Mouse (Mus musculus): ENCODE data around the gene Gpd1l. TPM values are rescaled to one million over a fixed set of nuclear protein-coding genes. Genes with fewer than 3 reads are reported as not detected.
A peak's percentile ranks its signal among the peaks of the same experiment; 100 is the strongest.
"Not testable (repeated sequence)": the region's sequence is repeated elsewhere in the genome, so short reads cannot be mapped to it uniquely, and the experiment has no call there.

The Gpd1l gene
- total RNA-seq (2022) = 10 to 100 TPM; 39.7 to 41.2 (median 40.2) TPM

GRCm38 (mm10) chr9:114933723-114934171 lies at the start of gene Gpd1l:
Gene Gpd1l (minus strand): TSS chr9:114933987.
- DNase-seq (ENCODE audit: low spot score) = peak; percentile 97

GRCm38 (mm10) chr9:114982689-114983360 lies 49.0 kb upstream of the Gpd1l start, which contains the start of gene Rps27rt:
Gene Rps27rt (minus strand): TSS chr9:114982739.
- DNase-seq (ENCODE audit: low spot score) = no peak

- no peak for DNase-seq (ENCODE audit: low spot score)
Measured at GRCm38 (mm10) chr9:114979969-114980368, 46.2 kb upstream of the Gpd1l start.

DNA sequence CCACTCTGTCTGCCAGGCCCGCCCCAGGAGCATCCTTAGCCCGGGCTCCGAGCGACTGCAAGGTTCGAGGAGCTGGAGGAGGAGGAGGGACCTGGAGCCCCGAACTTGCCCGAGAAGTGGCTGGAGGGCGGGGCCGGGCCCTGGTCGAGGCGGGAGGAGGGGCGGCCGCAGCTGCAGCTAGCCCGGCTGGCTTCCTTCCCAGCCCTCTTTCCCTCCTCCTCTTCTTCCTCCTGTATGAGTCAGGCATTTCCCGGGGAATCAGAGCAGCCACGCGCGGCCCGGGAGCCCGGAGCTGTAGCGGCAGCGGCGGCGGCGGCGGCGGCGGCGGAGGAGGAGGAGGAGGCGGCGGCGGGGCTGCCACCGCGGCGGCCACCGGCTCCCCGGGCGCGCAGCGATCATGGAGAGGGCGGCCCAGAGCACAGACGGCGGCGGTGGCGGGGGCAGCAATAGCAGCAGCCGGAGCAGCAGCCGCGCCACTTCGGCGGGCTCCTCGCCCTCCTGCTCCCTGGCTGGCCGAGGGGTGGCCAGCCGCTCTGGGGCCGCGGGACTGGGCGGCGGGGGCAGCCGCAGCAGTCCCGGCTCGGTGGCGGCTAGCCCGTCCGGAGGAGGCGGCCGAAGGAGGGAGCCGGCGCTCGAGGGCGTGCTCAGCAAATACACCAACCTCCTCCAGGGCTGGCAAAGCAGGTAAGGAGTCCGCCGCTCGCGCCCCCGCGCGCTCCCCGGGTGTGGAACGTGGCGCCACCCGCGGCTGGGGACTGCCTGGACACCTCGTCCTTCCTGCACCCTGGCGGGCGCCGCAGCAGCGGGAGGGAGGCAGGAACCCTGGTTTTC lies 44.7 kb upstream of the Gpd1l start, which contains the start of gene Osbpl10:
Gene Osbpl10, plus strand, starts transcription at position 289 of the 831 bp plus-strand sequence.
- peak; percentile 88 for DNase-seq (ENCODE audit: low spot score)

GRCm38 (mm10) chr9:114977461-114978280 lies 43.9 kb upstream of the Gpd1l start:
- DNase-seq (ENCODE audit: low spot score) = no peak

DNA sequence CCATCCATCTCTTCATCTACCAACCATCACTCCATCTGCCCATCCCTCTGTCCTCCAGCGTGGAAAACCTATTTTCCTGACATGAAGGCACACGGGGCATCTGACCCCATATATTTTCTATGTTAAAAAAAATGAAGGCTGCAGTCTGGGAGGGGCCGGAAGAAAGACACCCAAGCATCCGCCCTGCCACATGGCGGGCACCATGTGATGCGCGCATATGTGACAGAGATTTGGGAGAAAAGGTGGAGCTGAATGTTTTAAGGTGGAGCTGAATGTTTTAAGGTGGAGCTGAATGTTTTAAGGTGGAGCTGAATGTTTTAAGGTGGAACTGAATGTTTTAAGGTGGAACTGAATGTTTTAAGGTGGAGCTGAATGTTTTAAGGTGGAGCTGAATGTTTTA lies 32.5 kb upstream of the Gpd1l start:
- not testable (repeated sequence) for DNase-seq (ENCODE audit: low spot score)

GRCm38 (mm10) chr9:114964093-114964492 lies 30.3 kb upstream of the Gpd1l start:
- DNase-seq (ENCODE audit: low spot score) = no peak

GRCm38 (mm10) chr9:114960844-114961243 lies 27.1 kb upstream of the Gpd1l start:
- no peak for DNase-seq (ENCODE audit: low spot score)

DNA sequence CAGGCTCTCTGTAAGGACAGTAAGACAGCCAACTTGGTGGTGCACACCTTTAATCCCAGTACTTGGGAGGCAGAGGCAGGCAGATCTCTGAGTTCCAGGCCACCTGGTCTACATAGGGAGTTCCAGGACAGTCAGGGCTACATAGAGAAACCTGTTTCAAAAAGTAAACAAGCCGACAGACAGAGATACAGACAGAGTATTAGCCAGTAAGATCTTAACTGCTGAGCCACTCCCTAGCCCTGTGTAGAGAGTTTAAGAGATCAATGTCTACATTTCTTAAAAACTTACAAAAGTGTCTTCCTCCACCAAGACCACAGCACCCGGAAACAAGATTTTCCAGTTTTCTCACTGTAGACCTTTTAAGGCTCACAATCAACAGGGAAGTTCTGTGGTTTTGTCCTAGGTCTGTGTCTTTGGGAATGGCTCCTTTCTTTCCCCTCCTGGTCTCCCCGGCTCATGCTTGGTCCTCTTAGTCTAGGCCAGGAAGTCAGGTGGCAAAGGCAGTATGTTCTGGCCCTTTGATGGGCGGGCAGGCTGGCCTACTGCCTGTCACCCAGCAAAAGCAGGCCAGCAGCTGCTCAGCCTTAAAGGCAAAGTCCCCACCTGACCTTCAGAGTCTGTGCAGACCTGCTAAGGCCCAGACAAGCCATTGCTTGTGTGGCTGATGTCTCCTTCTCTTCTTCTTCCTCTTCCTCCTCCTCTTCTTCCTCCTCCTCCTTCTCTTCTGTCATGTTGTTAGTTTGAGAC lies 26.4 kb upstream of the Gpd1l start:
- DNase-seq (ENCODE audit: low spot score) = peak; percentile 35

GRCm38 (mm10) chr9:114956945-114957344 lies 23.2 kb upstream of the Gpd1l start:
- peak; percentile 55 for DNase-seq (ENCODE audit: low spot score)

DNA sequence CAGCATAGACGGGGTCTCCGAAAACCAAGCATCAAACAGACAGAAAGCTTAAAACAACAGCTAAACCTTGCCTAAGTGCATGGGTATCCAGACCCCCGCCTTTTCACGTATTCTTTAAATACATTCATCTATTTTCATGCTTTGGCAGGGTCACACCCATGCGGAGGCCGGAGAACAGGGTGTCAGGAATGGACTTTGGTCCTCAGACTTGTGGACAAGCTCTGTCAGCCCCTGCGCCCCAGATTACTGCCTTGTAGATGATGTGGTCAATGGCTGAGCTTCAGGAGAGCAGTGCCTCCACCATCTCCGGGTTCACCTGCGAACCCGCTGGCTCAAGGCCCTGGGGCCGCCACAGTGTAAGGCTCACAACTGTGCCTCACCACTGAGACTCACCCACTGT lies 21.6 kb upstream of the Gpd1l start:
- no peak for DNase-seq (ENCODE audit: low spot score)

- DNase-seq (ENCODE audit: low spot score) = no peak
Measured at GRCm38 (mm10) chr9:114952866-114953265, 19.1 kb upstream of the Gpd1l start.

GRCm38 (mm10) chr9:114948395-114948794 lies 14.6 kb upstream of the Gpd1l start:
- DNase-seq (ENCODE audit: low spot score) = peak; percentile 20

GRCm38 (mm10) chr9:114945576-114945975 lies 11.8 kb upstream of the Gpd1l start:
- no peak for DNase-seq (ENCODE audit: low spot score)

DNA sequence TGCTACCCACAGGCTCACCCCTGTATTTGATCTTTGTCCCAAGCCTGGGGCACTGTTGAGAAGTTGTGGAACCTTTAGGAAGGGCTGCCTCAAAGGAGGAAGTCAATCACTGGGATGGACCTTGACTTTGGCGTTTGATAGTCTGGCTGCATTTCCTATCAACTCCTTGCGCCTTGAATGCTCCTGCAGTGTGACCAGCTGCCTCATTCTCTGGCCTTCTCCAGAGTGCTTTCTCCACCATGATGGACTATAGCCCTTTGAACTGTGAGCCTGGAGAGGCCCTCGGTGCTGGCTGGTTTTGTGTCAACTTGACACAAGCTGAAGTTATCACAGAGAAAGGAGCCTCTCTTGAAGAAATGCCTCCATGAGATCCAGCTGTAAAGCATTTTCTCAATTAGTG lies 10.9 kb upstream of the Gpd1l start:
- DNase-seq (ENCODE audit: low spot score) = no peak

GRCm38 (mm10) chr9:114936687-114937086 lies 2.9 kb upstream of the Gpd1l start:
- no peak for DNase-seq (ENCODE audit: low spot score)

- no peak for DNase-seq (ENCODE audit: low spot score)
Measured at GRCm38 (mm10) chr9:114935321-114935720, 1.5 kb upstream of the Gpd1l start.

- no peak for DNase-seq (ENCODE audit: low spot score)
Measured at GRCm38 (mm10) chr9:114934231-114934630, 444 bp upstream of the Gpd1l start.

- DNase-seq (ENCODE audit: low spot score) = no peak
Measured at GRCm38 (mm10) chr9:114933037-114933722, 607 bp downstream of the Gpd1l start.

DNA sequence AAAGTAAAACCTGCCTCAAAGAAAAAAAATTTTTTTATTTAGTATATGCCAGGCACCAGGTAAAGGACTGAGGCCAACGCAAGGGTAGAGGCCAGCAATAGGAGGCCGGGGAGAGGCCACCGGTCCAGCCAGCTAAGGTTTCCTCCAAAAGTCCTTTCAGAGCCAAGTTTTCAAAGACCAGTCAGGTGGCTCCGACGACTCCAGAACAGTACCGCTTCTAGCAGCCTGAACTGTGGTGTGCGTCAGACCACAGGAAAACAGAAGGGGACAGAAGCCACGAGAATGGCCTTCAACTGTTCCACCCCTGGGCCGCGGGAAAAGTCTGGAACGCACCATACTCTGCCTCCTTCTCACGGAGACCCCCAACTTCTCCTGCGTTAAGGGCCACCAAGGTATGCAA lies 1.2 kb downstream of the Gpd1l start:
- no peak for DNase-seq (ENCODE audit: low spot score)

All from heart, adult 8-10 months (tissue).